Mouse (Mus musculus) olfactory bulb, adult 2 months (tissue): ENCODE results near the gene 6430548M08Rik. TPM values are rescaled to one million over a fixed set of nuclear protein-coding genes. Genes with fewer than 3 reads are reported as not detected.

Experiments
- H3K27ac ChIP-seq: fragments of 200-500 bp; 2 replicates; pipeline ENCODE4 v1.5.1; 2012; ENCODE audit warnings: low read depth, low read length; ENCODE audit not compliant: insufficient read depth
- H3K4me1 ChIP-seq: fragments of 200-500 bp; 2 replicates; pipeline ENCODE4 v1.6.1; 2012; ENCODE audit warnings: low read length; ENCODE audit not compliant: control insufficient read depth, insufficient read depth
- H3K4me3 ChIP-seq: fragments of 200-500 bp; 2 replicates; pipeline ENCODE4 v1.5.1; 2012; ENCODE audit warnings: mild to moderate bottlenecking, low read depth, low read length, moderate library complexity; ENCODE audit not compliant: insufficient read depth
- CTCF ChIP-seq: fragments of 200-500 bp; IDR thresholded peaks from 2 replicates; pipeline ENCODE4 v1.5.1; 2012; ENCODE audit warnings: low read depth, mild to moderate bottlenecking, low read length, moderate library complexity; ENCODE audit not compliant: insufficient read depth
- POLR2A ChIP-seq: fragments of 200-500 bp; IDR thresholded peaks from 2 replicates; pipeline ENCODE4 v1.6.1; 2012; ENCODE audit warnings: mild to moderate bottlenecking, low read depth, low read length, moderate library complexity; ENCODE audit not compliant: insufficient read depth
- WGBS: fragments of 180-500 bp; shearing (Covaris S2); methylation state at CpG from one replicate; pipeline ENCODE4 v1.1.7; 2018; 5-methylcytosine and 5-hydroxymethylcytosine counted together
- polyA plus RNA-seq: library from polyadenylated mRNA; stranded (reverse); fragments of >200 nt; gene quantifications from 2 replicates; pipeline ENCODE4 v1.2.4, GENCODE M21; 2012; ENCODE audit warnings: low replicate concordance; ENCODE audit not compliant: missing spikeins, insufficient read depth, insufficient read length

Gene 6430548M08Rik
- polyA plus RNA-seq, 1 experiment: 540 TPM

- peak within 1 kb of the TSS; percentile 91 for H3K27ac ChIP-seq
- under 1% methylated on average over 88 of the region's 88 CpGs for WGBS
- peaks cover 15% of the 10 kb centered on the region for H3K4me1 ChIP-seq
- TF ChIP-seq CTCF (no peak), POLR2A (peak; percentile 34; the same call in 1 of the 2 replicates)
- H3K4me3 ChIP-seq: peak within 1 kb of the TSS; percentile 87
These were observed 12.6 kb upstream of the 6430548M08Rik start, which contains the start of gene Zdhhc7 for GRCm38 (mm10) chr8:120101068-120101972. Gene Zdhhc7, minus strand, starts transcription at chr8:120101482.

DNA sequence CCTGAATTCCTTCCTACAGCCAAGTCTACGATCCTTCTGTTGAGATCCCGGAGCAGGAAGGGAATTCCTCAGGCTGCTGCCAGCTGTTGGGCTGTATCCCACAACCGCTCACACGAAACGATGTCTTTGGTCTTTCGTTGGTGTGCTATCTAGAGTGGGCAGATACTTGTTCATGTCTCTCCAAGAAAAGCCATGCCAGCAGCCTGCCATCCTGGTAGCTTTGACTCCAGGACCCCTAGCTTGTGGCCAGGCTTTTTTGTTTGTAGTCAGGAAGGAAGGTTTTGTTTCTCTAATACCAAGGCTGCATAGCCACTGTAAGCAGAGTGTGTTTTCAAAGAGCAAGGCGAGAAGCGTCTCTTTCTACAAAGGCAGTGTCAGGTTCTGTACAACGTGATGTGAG is 10.0 kb upstream of the 6430548M08Rik start:
- H3K4me1 ChIP-seq: peaks cover 4% of the 10 kb centered on the region; the same call in 1 of the 2 replicates
- TF ChIP-seq POLR2A (no peak), CTCF (no peak)
- WGBS: 76% methylated on average over 9 of the region's 9 CpGs
- H3K4me3 ChIP-seq: no peak overlapping the region
- no peak overlapping the region for H3K27ac ChIP-seq

- no peak for TF ChIP-seq POLR2A
- no peak for TF ChIP-seq CTCF
- no peak overlapping the region for H3K27ac ChIP-seq
- 69% methylated on average over 9 of the region's 9 CpGs for WGBS
- peaks cover 4% of the 10 kb centered on the region; the same call in 1 of the 2 replicates for H3K4me1 ChIP-seq
- no peak overlapping the region for H3K4me3 ChIP-seq
These were observed 9.2 kb upstream of the 6430548M08Rik start for GRCm38 (mm10) chr8:120104721-120105272.

- Histone ChIP-seq H3K4me3 (no peak overlapping the region), H3K4me1 (peaks cover 7% of the 10 kb centered on the region; the same call in 1 of the 2 replicates), H3K27ac (no peak overlapping the region)
- 75% methylated on average over 3 of the region's 3 CpGs for WGBS
- TF ChIP-seq POLR2A: no peak
- TF ChIP-seq CTCF: no peak
These were observed 4.8 kb upstream of the 6430548M08Rik start for GRCm38 (mm10) chr8:120109149-120109548.

- 85% methylated on average over 4 of the region's 4 CpGs for WGBS
- TF ChIP-seq POLR2A: no peak
- TF ChIP-seq CTCF: no peak
- H3K4me3 ChIP-seq: no peak overlapping the region
- no peak overlapping the region for H3K27ac ChIP-seq
- H3K4me1 ChIP-seq: peaks cover 14% of the 10 kb centered on the region
These were observed 3.0 kb upstream of the 6430548M08Rik start for GRCm38 (mm10) chr8:120110966-120111365.

DNA sequence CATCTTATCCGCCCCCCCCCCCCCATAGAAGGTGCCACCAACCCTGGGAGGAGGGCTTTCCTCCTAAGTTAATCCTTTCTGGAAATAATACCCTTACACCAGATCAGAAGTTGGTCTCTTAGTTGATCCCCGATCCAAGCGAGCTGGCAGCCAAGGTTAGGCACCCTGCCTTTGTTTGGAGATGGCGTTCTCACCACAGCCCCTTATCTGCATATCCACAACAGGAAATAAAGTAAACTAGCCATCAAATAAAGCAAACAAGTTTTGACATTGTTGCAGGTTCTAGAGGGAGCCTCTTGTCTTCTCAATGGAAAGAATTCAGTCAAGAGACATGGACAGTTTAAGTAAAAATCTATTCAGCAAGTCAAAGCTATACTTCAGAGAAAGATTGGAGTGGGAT is 2.6 kb upstream of the 6430548M08Rik start:
- H3K4me3 ChIP-seq: no peak overlapping the region
- no peak overlapping the region for H3K27ac ChIP-seq
- 75% methylated on average over 3 of the region's 4 CpGs for WGBS
- peaks cover 16% of the 10 kb centered on the region for H3K4me1 ChIP-seq
- TF ChIP-seq CTCF (no peak), POLR2A (no peak)

GRCm38 (mm10) chr8:120112535-120112934 is 1.4 kb upstream of the 6430548M08Rik start:
- H3K4me1 ChIP-seq: peaks cover 22% of the 10 kb centered on the region
- no peak for TF ChIP-seq CTCF
- TF ChIP-seq POLR2A: no peak
- 87% methylated on average over 5 of the region's 5 CpGs for WGBS
- H3K27ac ChIP-seq: no peak overlapping the region
- no peak overlapping the region for H3K4me3 ChIP-seq

GRCm38 (mm10) chr8:120113306-120113705 is 646 bp upstream of the 6430548M08Rik start:
- no peak for TF ChIP-seq CTCF
- no peak for TF ChIP-seq POLR2A
- WGBS: 4% methylated on average over 10 of the region's 10 CpGs
- H3K27ac ChIP-seq: peak overlapping the region; percentile 87
- peaks cover 25% of the 10 kb centered on the region for H3K4me1 ChIP-seq
- H3K4me3 ChIP-seq: peak overlapping the region; percentile 62

GRCm38 (mm10) chr8:120114315-120114841 is 426 bp downstream of the 6430548M08Rik start:
- H3K27ac ChIP-seq: peak overlapping the region; percentile 50
- peaks cover 35% of the 10 kb centered on the region for H3K4me1 ChIP-seq
- under 1% methylated on average over 46 of the region's 46 CpGs for WGBS

More at GRCm38 (mm10) chr8:120114315-120114841, 426 bp downstream of the 6430548M08Rik start:
- TF ChIP-seq POLR2A (no peak), CTCF (no peak)
- H3K4me3 ChIP-seq: peak overlapping the region; percentile 87
